Mouse (Mus musculus): Measurements from ENCODE around the gene Cdkn1b.

The Cdkn1b gene

DNA sequence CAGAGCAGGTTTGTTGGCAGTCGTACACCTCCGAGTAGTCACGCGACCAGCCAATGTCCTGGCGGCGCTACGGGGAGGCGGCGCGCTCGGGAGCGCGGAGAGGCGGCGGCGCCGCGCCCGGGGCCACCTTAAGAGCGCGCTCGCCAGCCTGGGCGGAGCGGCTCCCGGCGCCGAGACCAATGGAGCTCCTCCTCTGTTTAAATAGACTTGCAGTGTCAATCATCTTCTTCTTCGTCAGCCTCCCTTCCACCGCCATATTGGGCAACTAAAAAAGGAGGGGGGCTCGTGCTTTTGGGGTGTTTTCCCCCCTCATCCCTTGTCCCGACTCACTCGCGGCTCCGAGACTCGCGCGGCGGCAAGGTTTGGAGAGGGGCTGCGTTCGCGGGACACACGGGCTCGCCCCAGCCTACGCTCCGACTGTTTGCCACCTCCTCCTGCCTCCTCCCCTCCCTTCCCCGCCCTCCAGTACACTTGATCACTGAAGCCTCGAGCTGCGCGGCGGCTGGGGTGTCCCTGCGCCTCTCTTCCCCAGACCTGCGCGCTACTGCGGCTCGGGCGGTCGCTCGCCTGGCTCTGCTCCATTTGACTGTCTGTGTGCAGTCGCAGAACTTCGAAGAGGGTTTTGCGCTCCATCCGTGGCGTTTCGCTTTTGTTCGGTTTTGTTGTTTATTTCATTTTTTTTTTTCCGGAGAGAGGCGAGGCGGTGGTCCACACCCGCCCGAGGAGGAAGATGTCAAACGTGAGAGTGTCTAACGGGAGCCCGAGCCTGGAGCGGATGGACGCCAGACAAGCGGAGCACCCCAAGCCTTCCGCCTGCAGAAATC, at the start of gene Cdkn1b:
TSS of gene Cdkn1b (plus strand) at position 212 of the 824 bp plus-strand sequence.
- peak; percentile 86 for DNase-seq

DNA sequence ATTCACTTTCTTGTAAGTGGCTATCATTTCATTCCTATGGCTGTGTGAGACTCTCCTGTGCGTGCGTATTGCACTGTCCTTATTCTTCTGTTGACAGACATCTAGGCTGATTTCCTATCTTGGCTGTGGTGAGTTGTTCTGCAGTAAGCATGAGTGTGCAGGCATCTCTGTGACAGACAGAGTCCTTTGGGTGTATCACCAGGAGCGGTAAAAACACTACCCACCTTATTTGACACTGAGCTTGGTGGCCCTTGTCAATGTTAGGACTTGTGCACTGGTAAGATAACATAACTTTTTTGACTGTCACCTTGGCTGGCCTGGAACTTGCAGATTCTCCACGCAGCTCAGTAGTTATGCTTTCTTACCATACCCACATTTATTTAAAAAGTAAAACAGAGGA, 49.3 kb upstream of the Cdkn1b start:
- no peak for DNase-seq

DNA sequence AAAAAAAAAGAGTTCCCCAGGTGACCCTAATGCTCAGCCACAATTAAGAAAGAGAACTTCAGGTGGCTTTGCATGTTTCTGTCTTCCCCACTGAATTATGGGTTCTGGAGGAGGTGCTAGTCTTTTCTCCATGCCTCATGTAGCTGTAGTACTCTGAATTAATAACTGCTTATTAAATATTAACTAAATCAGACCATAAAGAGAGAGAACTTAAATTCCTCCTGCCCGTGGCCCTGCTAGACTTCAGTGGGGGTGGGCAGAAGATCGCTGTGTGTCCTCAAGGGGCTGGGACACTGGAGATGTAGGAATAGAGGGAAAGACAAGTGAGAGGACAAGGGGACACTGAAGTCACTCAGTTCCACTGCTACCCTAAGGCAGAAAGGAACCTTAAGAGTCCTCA, 48.0 kb upstream of the Cdkn1b start:
- DNase-seq: no peak

DNA sequence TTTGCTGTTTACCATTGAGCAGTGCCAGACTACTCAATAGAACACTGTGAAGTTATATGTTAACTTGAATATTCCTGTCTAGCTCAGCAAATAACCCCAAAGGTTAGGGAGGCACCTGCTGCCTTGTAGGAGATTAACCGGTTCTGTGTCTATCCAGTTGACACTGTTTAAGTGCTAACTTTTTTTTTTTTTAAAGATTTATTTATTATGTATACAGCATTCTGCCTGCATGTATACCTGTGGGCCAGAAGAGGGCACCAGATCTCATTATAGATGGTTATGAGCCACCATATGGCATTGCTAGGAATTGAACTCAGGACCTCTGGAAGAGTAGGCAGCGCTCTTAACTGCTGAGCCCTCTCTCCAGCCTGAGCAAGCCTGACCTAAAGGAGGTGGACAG, 47.2 kb upstream of the Cdkn1b start:
- DNase-seq: no peak

DNA sequence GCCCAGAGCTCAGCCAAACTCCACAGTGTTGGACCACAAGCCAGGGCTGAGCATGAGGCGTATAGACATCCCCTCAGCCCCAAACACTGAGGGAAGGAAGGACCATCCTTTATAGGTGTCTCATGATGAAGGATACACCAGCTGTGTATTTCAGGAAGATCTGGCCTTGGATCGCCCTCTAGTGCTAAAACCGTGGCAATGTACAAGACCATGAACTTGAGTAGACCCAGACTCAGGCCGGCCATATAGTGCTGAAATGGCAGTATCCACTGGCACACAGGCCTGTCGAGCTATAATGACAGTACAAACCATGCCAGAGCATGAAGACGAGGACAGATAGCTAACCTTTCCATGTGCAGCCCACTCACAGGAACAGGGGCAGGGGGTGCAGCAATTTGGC, 43.4 kb upstream of the Cdkn1b start:
- DNase-seq: no peak

DNA sequence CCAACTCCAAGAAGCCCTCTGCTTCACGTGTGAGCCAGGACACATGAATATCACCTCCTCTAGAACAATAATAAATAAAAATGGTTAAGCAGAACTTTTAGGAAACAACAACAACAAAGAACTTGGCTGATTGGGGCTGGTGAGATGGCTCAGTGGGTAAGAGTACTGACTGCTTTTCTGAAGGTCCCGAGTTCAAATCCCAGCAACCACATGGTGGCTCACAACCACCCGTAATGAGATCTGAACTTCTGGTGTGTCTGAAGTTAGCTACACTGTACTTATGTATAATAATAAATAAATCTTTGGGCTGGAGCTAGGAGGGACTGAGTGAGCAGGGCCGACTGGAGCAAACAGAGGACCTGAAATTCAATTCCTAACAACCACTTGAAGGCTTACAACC, 42.9 kb upstream of the Cdkn1b start:
- no peak for DNase-seq

DNA sequence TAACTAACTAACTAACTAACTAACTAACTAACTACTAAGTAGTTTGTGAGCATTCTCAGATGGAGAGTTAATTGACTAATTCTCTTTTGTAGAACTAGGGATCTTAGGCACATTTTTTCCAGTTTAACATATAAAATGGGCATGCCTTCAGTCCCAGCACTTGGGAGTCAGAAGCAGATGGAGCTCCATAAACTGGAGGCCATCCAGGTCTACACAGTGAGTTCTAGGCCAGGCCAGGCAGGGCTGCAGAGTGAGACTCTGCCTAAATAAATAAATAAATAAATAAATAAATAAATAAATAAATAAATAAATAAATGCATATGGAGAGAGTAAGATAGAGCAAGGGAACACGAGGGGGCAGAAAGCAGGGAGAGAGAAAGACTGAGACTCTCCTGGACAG, 42.3 kb upstream of the Cdkn1b start:
- no peak for DNase-seq

DNA sequence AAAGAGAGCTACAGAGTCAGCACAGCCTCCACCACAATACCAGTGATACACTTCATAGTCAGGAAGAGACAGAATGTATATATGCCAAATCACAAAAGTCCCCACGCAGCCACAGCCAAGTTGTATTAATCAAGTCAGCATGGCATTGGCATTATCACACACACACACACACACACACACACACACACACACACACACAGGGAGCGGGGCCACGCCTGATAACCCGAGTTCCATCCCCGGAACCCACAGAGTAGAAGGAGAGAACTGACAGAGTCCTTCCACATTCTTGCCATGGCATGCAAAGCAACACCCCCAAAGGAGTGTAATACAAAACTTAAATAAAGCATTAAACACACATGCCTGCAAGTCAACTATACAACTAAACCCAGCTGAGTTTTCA, 40.6 kb upstream of the Cdkn1b start:
- no peak for DNase-seq

DNA sequence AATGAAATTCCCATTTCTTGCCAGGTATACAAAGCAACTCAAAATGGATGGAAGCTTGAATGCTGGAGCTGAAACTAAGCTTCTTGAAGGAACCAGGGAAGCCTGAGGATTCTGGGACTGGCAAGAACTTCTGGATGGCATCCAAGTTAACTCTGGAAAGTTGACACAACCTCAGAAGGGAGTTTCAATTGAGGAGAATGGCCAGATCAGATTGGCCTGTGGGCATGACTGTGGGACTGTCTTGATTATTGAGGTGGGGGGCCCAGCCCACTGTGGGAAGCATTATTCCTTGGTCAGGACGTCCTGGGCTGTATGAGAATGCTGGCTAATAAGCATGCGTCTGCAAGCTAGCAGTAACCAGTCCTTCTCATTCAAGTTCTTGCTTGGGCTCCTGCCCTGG, 40.2 kb upstream of the Cdkn1b start:
- DNase-seq: no peak

DNA sequence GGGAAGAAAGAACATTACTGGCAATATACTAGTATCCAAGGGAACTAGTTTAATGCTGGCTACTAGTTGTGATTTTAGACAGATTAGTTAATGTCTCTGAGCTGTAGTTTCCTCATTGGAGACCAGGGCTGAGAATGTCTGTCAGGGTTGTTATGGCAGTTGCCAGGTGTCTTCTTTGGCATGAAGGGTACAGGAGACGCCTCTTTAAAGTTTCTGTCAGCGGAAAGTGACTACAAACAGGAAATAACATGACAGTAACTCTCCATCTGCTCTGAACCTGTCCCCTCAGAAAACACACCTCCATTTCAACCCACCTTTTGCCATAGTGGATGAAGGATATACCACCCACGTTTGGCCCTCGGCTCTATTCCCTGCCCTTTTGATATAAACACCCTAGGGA, 36.5 kb upstream of the Cdkn1b start:
- DNase-seq: no peak

DNA sequence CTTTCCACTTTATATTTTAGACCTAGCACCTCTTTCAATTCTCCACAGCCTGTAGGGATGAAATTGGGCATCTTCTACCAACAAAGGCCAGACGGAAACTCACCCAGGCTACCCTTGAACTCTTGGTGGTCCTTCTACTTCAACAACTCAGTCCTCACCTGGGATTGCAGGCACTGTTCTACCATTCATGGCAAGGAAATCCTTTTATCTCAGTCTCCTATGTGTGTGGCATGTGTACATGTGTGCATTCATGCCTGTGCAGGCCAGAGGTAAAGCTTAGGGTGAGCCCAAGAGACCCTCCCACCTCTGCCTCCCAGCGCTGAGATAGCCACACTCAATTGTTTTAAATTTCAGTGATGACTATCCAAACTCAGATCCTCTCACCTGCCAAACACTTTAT, 34.7 kb upstream of the Cdkn1b start:
- no peak for DNase-seq

DNA sequence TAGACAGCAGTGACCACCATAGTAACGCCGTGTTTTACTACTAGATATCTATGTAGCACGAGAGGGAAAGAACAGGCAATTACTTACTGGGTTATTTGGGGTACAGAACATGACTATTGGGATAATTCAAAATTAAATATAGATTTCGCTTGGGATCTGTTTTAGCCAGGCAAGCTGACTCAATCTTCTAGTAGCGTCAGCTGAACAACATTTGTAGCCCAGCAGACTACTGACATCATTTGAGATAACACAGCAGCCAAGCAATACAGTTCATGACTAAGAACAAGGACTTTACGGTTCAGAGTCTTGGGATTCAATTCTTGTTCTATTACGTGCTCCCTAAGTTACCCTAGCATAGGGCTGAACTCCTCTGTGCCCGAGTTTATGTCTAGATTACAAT, 33.7 kb upstream of the Cdkn1b start:
- no peak for DNase-seq

DNA sequence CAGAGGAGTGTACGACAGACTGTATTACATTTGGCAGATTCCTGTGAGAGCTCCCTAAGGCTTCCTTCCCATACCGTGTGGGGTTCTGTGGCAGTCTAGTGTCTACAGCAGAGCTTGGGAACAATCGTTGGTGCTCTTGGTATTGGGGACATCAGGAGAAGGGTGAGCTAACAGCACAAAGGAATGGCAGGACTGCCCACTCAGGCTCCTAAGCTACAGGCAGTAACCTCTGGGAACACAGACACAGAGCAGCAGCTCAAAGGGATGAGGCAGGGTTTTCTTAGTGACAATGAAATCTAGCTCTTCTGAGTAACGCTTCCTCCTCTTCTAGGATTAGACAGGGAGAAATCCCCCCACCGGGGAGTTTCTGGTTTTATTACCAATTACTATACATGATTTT, 33.2 kb upstream of the Cdkn1b start:
- no peak for DNase-seq

DNA sequence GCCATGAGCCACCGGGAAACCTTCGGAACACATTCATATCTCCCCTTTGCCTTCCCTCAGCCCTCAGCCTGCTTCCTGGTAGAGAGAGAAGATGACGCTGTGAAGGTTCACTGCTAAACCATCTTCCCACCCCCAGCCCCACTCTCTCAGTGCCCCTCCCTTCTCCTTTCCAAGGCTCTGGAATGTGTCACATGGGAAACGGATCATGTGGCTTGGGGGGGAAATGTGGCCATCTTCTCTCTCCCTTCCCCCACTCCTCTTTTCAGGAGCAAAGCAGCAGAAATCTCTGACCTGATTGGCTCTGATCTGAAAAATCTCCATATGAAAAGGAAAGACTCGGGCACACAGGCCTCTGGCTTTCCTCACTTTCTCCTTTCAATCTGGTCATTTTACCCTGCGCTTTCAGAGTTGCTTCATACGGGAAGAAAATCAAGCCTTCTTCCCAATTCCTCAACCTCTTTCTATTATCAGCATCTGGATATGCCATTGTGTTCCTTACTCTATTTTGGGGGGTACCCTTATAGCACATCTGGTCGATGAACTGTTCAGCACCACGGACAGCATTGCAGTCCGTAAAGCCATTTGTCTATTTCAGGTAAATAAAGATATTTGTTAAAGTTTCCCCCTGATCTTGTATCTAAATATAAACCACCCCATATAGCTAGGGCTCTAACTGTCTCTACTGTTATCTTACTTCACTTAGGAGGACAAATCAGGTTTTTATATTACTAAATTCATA, 32.3 kb upstream of the Cdkn1b start:
- DNase-seq: peak; percentile 81

DNA sequence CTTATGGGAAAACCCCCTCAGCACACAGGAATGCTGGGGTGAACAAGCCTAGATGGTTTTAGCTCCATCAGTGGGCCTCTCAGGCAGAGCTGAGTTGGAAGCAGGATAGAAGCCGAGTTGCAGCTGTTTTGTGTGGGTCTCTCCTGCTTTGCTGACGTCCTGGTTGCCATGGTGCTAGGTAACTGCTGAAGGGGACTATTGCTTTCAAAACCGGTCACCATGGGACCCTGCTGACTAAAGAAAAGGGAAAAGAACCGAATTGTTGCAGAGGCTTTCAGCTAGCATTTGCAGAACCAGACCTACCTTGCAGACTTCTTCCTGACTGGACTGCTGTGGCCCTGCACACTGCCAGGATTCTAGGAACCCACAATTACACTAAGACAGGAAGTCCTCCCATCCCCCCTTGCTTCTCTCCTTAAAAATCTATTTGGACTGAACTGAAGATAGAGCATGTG, 31.6 kb upstream of the Cdkn1b start:
- DNase-seq: peak; percentile 57

DNA sequence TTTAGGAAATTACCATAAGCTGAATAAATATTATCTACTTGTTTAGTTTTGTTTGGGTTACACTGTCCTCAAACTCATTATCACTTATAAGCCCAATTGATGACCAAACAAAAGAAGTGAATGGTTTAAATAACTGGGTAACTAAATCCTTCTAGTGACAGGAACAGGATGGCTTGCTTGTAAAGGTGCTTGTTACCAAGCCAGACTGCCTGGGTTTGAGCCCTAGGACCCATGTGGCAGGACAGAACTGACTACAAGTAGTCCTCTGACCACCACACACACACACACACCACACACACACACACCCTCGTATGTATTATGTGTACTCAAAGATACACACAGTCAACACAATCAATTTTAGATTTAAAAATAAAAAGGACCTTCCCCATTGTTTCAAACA, 30.4 kb upstream of the Cdkn1b start:
- no peak for DNase-seq

DNA sequence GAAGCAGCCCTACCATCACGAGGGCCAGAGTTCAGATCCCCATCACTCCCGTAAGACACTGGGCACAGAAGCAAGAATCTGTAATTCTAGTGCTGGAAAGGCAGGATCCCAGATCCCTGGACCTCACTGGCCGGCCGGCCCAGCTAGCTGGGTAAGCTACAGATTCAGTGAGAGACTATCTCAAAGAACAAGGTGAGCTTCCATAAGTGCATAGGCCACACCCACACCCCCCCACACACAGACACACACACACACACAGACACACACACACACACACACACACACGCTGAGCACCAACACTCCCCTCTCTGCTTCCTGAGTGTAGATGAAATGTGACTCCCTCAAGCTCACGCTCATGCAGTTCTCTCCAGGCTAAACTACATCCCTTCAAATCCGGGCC, 29.8 kb upstream of the Cdkn1b start:
- DNase-seq: no peak

DNA sequence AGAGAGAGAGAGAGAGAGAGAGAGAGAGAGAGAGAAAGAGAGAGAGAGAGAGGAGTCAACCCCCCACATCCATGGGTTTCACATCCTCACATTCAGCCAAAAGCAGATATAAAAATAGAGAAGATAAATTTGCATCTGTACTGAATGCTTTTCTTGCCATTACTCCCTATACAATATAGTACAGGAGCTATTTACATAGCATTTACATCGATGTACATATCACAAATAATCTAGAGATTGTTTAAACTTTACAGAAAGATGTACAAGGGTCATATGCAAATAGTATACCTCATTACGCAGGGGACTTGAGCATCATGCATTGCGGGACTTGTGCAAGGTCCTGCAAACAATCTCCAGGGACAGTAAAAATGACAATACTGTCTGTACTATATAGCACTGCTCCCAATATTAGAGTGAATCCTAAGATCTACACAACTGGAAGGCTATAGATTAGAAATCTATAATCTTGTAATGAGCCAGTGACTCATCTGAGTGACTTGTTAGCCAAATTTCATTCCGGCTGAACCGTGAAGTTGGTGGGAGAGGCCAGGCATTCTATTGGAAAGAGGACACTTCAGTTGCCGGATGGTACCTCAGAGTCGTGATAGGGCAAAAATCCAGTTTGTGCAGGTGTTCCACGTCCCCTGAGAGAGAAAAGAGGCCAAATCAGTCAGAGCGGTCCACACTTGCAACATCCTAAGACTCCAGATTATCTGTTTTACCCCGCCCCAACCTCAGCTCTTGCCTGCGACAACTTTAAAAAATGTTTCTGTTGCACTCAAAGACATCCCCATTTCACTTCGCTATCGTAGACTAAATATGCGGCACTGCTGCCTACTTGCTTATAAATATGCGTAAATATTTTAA, 23.4 kb upstream of the Cdkn1b start:
- no peak for DNase-seq

DNA sequence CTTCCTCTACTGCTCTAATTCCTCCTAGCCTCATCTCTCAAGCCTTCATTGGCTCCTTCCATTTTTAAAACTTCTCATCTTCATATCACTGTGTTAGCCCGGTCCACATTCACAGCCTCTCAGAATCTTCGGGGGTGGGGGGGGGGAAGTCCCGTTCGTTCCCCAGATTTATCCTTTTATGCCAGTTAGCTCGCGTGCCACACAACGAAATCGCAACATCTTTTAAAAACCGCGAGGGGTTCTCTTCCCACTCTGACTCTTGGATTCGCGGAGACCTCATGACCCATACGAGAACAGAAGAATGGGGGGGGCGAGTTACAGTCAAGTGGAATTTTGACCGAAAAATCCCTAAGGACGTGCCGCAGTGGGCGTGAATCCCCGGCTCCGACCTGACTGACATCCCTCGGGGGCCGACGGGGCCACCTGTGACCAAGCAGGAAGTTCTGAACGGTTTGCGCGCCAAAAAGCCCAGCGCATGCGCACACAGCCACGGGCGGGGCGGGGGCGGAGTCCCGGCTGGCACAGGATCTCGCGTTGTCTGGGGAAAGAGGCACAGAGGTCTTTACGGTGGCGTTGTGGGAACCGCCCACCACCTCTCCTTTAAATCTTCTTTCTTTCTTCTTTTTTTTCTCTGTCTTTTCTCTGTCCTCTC, 22.6 kb upstream of the Cdkn1b start:
- DNase-seq: peak; percentile 91

DNA sequence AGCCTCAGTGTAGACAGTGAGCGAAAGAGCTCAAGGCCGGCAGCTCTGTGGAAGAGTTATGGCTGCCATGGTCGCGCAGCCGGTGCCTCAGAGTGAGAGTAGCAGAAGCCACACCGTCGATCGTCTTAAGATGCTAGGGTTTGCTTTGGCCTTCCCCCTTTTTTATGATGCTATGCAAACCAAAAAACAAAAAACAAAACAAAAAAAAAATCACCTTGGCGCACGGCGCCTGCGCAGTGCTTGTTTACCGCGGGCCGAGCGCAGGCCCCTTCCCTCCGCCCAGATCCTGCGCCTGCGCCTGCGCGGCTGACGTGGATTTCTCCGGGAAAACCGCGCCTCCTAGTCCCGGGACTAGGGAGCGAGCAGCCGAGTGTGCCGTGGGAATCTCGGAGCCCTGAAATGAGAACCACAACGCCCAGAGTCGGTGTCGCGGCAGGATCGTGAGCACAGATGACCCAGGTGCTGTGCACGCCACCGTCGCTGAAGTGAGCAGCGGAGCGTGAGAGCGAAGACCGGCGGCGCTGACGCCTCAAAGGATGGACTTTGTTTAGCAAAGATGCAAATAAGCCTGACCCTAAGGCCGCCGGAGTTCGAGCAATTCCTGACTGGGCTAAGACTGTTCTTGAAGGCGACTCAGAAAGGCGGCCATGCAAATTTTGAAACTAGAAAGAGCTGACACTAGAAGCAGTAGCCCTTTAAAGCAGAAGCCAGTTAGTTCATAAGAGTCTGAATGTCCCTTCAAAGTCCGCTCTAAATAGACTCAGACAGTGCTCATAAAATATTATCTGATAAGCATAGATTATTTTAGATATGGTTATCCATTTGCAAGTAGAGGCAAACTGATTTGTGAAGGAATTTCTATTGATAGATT, 21.9 kb upstream of the Cdkn1b start, which contains the start of gene Gpr19:
TSS of gene Gpr19 (minus strand) at position 484 of the 871 bp plus-strand sequence.
- peak; percentile 88 for DNase-seq

DNA sequence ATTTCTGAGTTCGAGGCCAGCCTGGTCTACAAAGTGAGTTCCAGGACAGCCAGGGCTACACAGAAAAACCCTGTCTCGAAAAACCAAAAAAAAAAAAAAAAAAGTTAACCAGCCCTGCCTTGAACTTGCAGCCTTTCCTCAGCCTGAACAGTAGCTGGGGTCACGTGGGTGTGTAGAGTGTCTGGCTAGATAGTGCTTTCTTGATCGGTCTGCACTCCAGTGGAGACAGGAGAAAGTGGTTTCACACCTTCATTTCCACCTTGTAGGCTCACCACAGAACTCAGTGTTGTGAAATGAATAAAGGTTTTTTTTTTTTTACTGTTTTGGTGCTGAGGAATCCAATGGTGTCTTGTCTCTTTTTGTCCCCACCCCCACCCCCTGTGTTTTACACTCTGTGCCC, 16.8 kb upstream of the Cdkn1b start:
- no peak for DNase-seq
